Mouse (Mus musculus): ENCODE measurements around the gene Cops7a.

The Cops7a gene

GRCm38 (mm10) chr6:124959960-124960359 lies 5.4 kb downstream of the Cops7a start:
- DNase-seq (ENCODE audit: low read depth, low spot score), result no peak

GRCm38 (mm10) chr6:124958127-124958526 lies 7.2 kb downstream of the Cops7a start:
- DNase-seq (ENCODE audit: low read depth, low spot score), result no peak

GRCm38 (mm10) chr6:124955212-124955611 lies 10.1 kb downstream of the Cops7a start:
- no peak for DNase-seq (ENCODE audit: low read depth, low spot score)

GRCm38 (mm10) chr6:124953991-124954715 lies 11.2 kb downstream of the Cops7a start:
- no peak for DNase-seq (ENCODE audit: low read depth, low spot score)

- no peak for DNase-seq (ENCODE audit: low read depth, low spot score)
Measured at GRCm38 (mm10) chr6:124943526-124943925, 21.8 kb downstream of the Cops7a start.

- DNase-seq (ENCODE audit: low read depth, low spot score), result no peak
Measured at GRCm38 (mm10) chr6:124941679-124942078, 23.7 kb downstream of the Cops7a start.

- no peak for DNase-seq (ENCODE audit: low read depth, low spot score)
Measured at GRCm38 (mm10) chr6:124938554-124938953, 26.8 kb downstream of the Cops7a start.

- no peak for DNase-seq (ENCODE audit: low read depth, low spot score)
Measured at GRCm38 (mm10) chr6:124937493-124937892, 27.8 kb downstream of the Cops7a start.

GRCm38 (mm10) chr6:124936681-124937080 lies 28.7 kb downstream of the Cops7a start:
- DNase-seq (ENCODE audit: low read depth, low spot score), result no peak

GRCm38 (mm10) chr6:124934670-124935069 lies 30.7 kb downstream of the Cops7a start:
- DNase-seq (ENCODE audit: low read depth, low spot score), result no peak

- peak; percentile 35 for DNase-seq (ENCODE audit: low read depth, low spot score)
Measured at GRCm38 (mm10) chr6:124933127-124933526, 32.2 kb downstream of the Cops7a start.

- DNase-seq (ENCODE audit: low read depth, low spot score), result peak; percentile 22
Measured at GRCm38 (mm10) chr6:124932314-124932695, 33.0 kb downstream of the Cops7a start.

GRCm38 (mm10) chr6:124931525-124932313 lies 33.6 kb downstream of the Cops7a start:
- peak; percentile 79 for DNase-seq (ENCODE audit: low read depth, low spot score)

- DNase-seq (ENCODE audit: low read depth, low spot score), result peak; percentile 100
Measured at GRCm38 (mm10) chr6:124930754-124931524, 34.4 kb downstream of the Cops7a start, which contains the start of gene Mlf2. Mlf2 (plus strand) TSS chr6:124931386.

- peak; percentile 71 for DNase-seq (ENCODE audit: low read depth, low spot score)
Measured at GRCm38 (mm10) chr6:124930231-124930630, 35.1 kb downstream of the Cops7a start.

- peak; percentile 49 for DNase-seq (ENCODE audit: low read depth, low spot score)
Measured at GRCm38 (mm10) chr6:124925941-124926340, 39.4 kb downstream of the Cops7a start.

GRCm38 (mm10) chr6:124925173-124925793 lies 40.1 kb downstream of the Cops7a start:
- no peak for DNase-seq (ENCODE audit: low read depth, low spot score)

- DNase-seq (ENCODE audit: low read depth, low spot score), result peak; percentile 21
Measured at GRCm38 (mm10) chr6:124921539-124921938, 43.8 kb downstream of the Cops7a start.

- DNase-seq (ENCODE audit: low read depth, low spot score), result no peak
Measured at GRCm38 (mm10) chr6:124920318-124921085, 44.8 kb downstream of the Cops7a start.

GRCm38 (mm10) chr6:124919695-124920317 lies 45.5 kb downstream of the Cops7a start, which contains the start of gene Ptms:
Ptms (minus strand) TSS chr6:124920103.
- DNase-seq (ENCODE audit: low read depth, low spot score), result peak; percentile 100

All from 3T3-L1 (cell line).